Mouse (Mus musculus) CD4-positive, CD25-positive, alpha-beta regulatory T cell, adult 4 months (primary cell): ENCODE measurements around the gene Adgrf3. TPM values are rescaled to one million over a fixed set of nuclear protein-coding genes. Genes with fewer than 3 reads are reported as not detected.
"Not testable (repeated sequence)": the region's sequence is repeated elsewhere in the genome, so short reads cannot be mapped to it uniquely, and the experiment has no call there.

Experiments used
- ATAC-seq: one replicate; pipeline ENCODE4 v1.8.0; 2017
- polyA plus RNA-seq, 2 experiments: library from polyadenylated mRNA; unstranded; fragments of 100-300 nt; shearing (Covaris generic); gene quantifications; one replicate each; pipeline ENCODE4 v1.2.1; 2017

Adgrf3 gene
- not detected for polyA plus RNA-seq

GRCm38 (mm10) chr5:30205493-30205892, at the start of gene Adgrf3:
TSS of gene Adgrf3 (minus strand) at chr5:30205722.
- ATAC-seq, result no peak

- no peak for ATAC-seq
Observed at GRCm38 (mm10) chr5:30247666-30248065, 42.1 kb upstream of the Adgrf3 start.

- ATAC-seq, result no peak
Observed at GRCm38 (mm10) chr5:30245861-30246416, 40.4 kb upstream of the Adgrf3 start.

- ATAC-seq, result no peak
Observed at GRCm38 (mm10) chr5:30243741-30244140, 38.2 kb upstream of the Adgrf3 start.

- ATAC-seq, result no peak
Observed at GRCm38 (mm10) chr5:30242410-30242809, 36.9 kb upstream of the Adgrf3 start.

- peak; percentile 92 for ATAC-seq
Observed at GRCm38 (mm10) chr5:30240552-30240951, 35.0 kb upstream of the Adgrf3 start.

GRCm38 (mm10) chr5:30238533-30238932, 33.0 kb upstream of the Adgrf3 start:
- ATAC-seq, result no peak

GRCm38 (mm10) chr5:30235641-30236126, 30.2 kb upstream of the Adgrf3 start:
- no peak for ATAC-seq

- ATAC-seq, result no peak
Observed at GRCm38 (mm10) chr5:30233979-30234378, 28.5 kb upstream of the Adgrf3 start.

GRCm38 (mm10) chr5:30233042-30233441, 27.5 kb upstream of the Adgrf3 start:
- no peak for ATAC-seq

GRCm38 (mm10) chr5:30232271-30232971, 26.9 kb upstream of the Adgrf3 start, which contains the start of gene Selenoi:
TSS of gene Selenoi (plus strand) at chr5:30232581.
- peak; percentile 97 for ATAC-seq

- no peak for ATAC-seq
Observed at GRCm38 (mm10) chr5:30231891-30232270, 26.4 kb upstream of the Adgrf3 start.

GRCm38 (mm10) chr5:30230901-30231300, 25.4 kb upstream of the Adgrf3 start:
- ATAC-seq, result no peak

- no peak for ATAC-seq
Observed at GRCm38 (mm10) chr5:30222681-30223080, 17.2 kb upstream of the Adgrf3 start.

- ATAC-seq, result no peak
Observed at GRCm38 (mm10) chr5:30220666-30221065, 15.1 kb upstream of the Adgrf3 start.

GRCm38 (mm10) chr5:30219715-30220114, 14.2 kb upstream of the Adgrf3 start:
- no peak for ATAC-seq

GRCm38 (mm10) chr5:30215970-30216369, 10.4 kb upstream of the Adgrf3 start:
- no peak for ATAC-seq

GRCm38 (mm10) chr5:30214889-30215288, 9.4 kb upstream of the Adgrf3 start:
- ATAC-seq, result peak; percentile 37

- not testable (repeated sequence) for ATAC-seq
Observed at GRCm38 (mm10) chr5:30210758-30211157, 5.2 kb upstream of the Adgrf3 start.

- ATAC-seq, result no peak
Observed at GRCm38 (mm10) chr5:30207276-30207675, 1.8 kb upstream of the Adgrf3 start.

GRCm38 (mm10) chr5:30205034-30205433, 488 bp downstream of the Adgrf3 start:
- ATAC-seq, result no peak

- ATAC-seq, result no peak
Observed at GRCm38 (mm10) chr5:30204441-30204840, 1.1 kb downstream of the Adgrf3 start.

GRCm38 (mm10) chr5:30203216-30203885, 2.2 kb downstream of the Adgrf3 start:
- ATAC-seq, result no peak

GRCm38 (mm10) chr5:30202221-30202620, 3.3 kb downstream of the Adgrf3 start:
- no peak for ATAC-seq
